Mouse (Mus musculus) gastrocnemius, adult 2 months (tissue): Measurements from ENCODE around the gene Chtop. TPM values are rescaled to one million over a fixed set of nuclear protein-coding genes. Genes with fewer than 3 reads are reported as not detected.

Source experiments
- DNase-seq: peaks from one replicate; pipeline ENCODE4 v3.0.0; 2022
- H3K27ac ChIP-seq: fragments of 200-600 bp; 2 replicates; pipeline ENCODE4 v1.8.1; 2022; ENCODE audit warnings: mild to moderate bottlenecking
- H3K4me3 ChIP-seq: fragments of 200-600 bp; 2 replicates; pipeline ENCODE4 v1.8.1; 2022; ENCODE audit warnings: mild to moderate bottlenecking, moderate library complexity
- CTCF ChIP-seq: fragments of 200-600 bp; IDR thresholded peaks from 2 replicates; pipeline ENCODE4 v1.8.1; 2022; ENCODE audit warnings: antibody characterized with exemption, mild to moderate bottlenecking, moderate library complexity
- intact Hi-C: fragments of 180-260 bp; cut with DNase I; formaldehyde crosslinking; loops from one replicate; pipeline ENCODE4 v1.15.1; 2025
- total RNA-seq, 2 experiments: library from RNA; stranded (reverse); gene quantifications; 2 replicates each; pipeline ENCODE4 v1.2.3; 2021

Chtop gene
- total RNA-seq, 2 experiments from 2014 or later: 104 to 111 TPM

DNA sequence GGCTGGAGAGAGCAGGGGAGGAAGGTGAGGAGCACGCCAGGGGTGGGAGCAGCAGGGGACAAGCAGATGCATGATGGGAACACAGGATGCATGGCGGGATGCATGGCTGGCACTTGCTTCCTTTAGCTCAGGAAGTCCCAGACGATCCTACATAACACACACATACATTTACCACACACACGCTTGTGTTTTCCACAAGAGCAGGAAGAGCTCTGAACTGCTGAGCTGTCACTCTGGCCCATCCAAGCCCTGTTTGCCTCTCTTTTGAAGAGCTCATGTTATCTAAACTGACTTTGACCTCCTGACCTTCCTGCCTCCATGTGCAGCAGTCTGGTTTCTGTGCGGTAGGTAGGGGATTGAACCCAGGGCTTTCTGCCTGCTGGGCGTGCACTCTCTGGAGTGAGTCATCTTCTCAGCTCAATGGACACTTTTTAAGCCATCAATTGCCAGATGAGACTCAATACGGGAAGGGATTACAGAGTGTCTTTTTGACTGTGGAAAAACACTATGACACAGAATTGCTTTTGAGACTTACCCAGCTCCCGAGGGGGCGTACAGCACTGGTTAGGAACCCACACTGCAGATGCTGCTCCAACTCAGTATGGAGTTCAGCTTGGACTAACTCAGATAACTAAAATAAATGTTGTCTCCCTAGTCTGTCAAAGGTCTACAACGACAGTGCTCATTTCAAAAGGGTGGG, 57.8 kb downstream of the Chtop start:
- no peak for DNase-seq
- Histone ChIP-seq H3K27ac (peak overlapping the region; percentile 56), H3K4me3 (no peak overlapping the region)
- intact Hi-C loops: no loop called here
- no peak for TF ChIP-seq CTCF

DNA sequence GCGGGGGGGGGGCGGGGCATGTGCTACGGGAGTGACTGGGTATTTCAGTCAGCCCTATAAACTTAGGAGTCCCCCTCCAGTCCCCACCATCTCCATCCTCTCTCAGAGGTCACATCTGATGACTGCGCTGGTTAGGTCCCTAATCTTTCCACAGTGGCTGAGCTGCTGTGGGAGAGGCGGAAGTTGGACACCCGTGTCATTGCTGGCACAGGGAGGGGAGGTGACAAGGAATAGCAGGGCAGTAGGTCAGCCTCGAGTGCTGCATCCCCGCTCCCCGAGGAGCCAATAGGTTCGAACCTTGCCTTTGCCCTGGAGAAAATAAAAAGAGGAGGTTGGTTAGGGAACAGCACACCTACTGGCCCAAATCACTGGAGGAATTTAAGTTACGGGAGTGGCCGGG, 58.4 kb downstream of the Chtop start:
- Histone ChIP-seq H3K4me3 (no peak overlapping the region; the same call in 1 of the 2 replicates), H3K27ac (peak overlapping the region; percentile 56)
- TF ChIP-seq CTCF: no peak
- intact Hi-C loops: no loop called here
- no peak for DNase-seq

Other genes with a start within 250 kb of the Chtop start
- gene Dennd4b, start 244.3 kb downstream of the Chtop start, total RNA-seq: 10 to 100 TPM; 82.2 to 84.2 TPM
- 10 to 100 TPM; 50.2 to 53.9 TPM for gene Gatad2b, start 216.3 kb downstream of the Chtop start, total RNA-seq
- 1 to 10 TPM in 1 of 2 experiments, under 1 TPM in 1; 0.97 to 1.3 TPM for gene Slc27a3, start 119.6 kb downstream of the Chtop start, total RNA-seq
- gene Ints3, start 75.9 kb downstream of the Chtop start, total RNA-seq: 10 to 100 TPM; 14.0 to 17.2 TPM
- 1 to 10 TPM; 6.5 to 8.3 TPM for gene Npr1, start 43.6 kb downstream of the Chtop start, total RNA-seq
- gene Ilf2, start 33.4 kb downstream of the Chtop start, total RNA-seq: 10 to 100 TPM; 26.1 to 30.7 TPM
- 10 to 100 TPM; 71.8 to 74.4 TPM for gene Snapin, start 18.5 kb downstream of the Chtop start, total RNA-seq
- 100 to 1,000 TPM; 151 to 202 TPM for gene S100a1, start 4.9 kb upstream of the Chtop start, total RNA-seq
- 10 to 100 TPM; 11.9 to 15.5 TPM for gene S100a13, start 4.9 kb upstream of the Chtop start, total RNA-seq
- gene S100a14, start 17.4 kb upstream of the Chtop start, total RNA-seq: under 1 TPM in 1 of 2 experiments, not detected in 1; 0.36 TPM
- gene S100a16, start 27.8 kb upstream of the Chtop start, total RNA-seq: 10 to 100 TPM; 52.3 to 67.7 TPM
- not detected for gene S100a3, start 51.1 kb upstream of the Chtop start, total RNA-seq
- gene S100a2, start 80.7 kb upstream of the Chtop start, total RNA-seq: not detected
- not detected for gene Gm42674, start 92.4 kb upstream of the Chtop start, total RNA-seq
- gene S100a4, start 94.3 kb upstream of the Chtop start, total RNA-seq: 10 to 100 TPM in 1 of 2 experiments, 1 to 10 TPM in 1; 9.5 to 17.4 TPM
- gene S100a5, start 99.0 kb upstream of the Chtop start, total RNA-seq: 1 to 10 TPM in 1 of 2 experiments, not detected in 1; 2.7 TPM
- 100 to 1,000 TPM in 1 of 2 experiments, 10 to 100 TPM in 1; 52.2 to 123 TPM for gene S100a6, start 103.4 kb upstream of the Chtop start, total RNA-seq
- gene S100a7a, start 144.5 kb upstream of the Chtop start, total RNA-seq: under 1 TPM in 1 of 2 experiments, not detected in 1; 0.17 TPM
- not detected for gene S100a8, start 159.5 kb upstream of the Chtop start, total RNA-seq
- gene S100a9, start 186.2 kb upstream of the Chtop start, total RNA-seq: under 1 TPM in 1 of 2 experiments, not detected in 1; 0.89 TPM
- gene Pglyrp4, start 217.4 kb upstream of the Chtop start, total RNA-seq: not detected